Mouse (Mus musculus): Measurements from ENCODE around the gene Wipf2. TPM values are rescaled to one million over a fixed set of nuclear protein-coding genes. Genes with fewer than 3 reads are reported as not detected.
"Not testable (repeated sequence)": the region's sequence is repeated elsewhere in the genome, so short reads cannot be mapped to it uniquely, and the experiment has no call there.

The Wipf2 gene
- total RNA-seq (2015) = 25.9 and 26.6 TPM in 2 replicates
- total RNA-seq (2017) = 4.9 and 7.0 TPM in 2 replicates

DNA sequence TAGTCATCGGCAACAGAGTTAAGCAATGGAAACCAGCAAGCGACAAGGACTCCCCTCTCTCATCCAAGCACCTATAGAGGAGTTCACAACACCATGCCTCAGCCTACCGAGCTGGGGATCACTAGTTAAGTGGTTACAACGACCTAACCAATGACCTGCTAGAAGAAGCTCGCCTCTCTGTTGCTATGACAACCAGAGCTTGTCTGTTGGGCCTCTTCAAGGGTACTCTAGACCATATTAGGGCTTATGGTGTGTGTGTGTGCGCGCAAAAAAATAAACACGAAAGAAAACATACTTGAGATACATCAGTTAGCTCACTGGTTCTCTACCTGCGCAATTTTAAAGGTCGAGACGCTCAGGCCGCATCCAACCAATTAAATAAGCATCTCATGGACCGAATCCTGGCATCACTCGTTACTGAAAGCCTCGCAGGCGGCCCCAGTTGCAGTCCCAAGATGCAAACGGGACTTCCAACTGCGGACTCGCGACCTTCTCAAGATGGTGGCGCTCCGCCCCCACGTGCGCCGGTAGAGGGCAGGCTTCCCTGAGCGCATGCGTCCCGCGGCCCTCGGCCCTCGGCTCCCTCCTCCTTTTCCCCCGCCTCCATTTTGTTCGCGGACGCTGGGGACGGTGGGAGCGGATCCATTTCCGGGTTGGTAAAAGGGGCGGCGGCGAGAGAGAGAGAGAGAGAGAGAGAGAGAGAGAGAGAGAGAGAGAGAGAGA lies at the start of gene Wipf2:
Wipf2 (plus strand) TSS at position 611 of the 723 bp plus-strand sequence.
- ATAC-seq (ENCODE audit: poor library complexity, severe bottlenecking) = peak; percentile 100

DNA sequence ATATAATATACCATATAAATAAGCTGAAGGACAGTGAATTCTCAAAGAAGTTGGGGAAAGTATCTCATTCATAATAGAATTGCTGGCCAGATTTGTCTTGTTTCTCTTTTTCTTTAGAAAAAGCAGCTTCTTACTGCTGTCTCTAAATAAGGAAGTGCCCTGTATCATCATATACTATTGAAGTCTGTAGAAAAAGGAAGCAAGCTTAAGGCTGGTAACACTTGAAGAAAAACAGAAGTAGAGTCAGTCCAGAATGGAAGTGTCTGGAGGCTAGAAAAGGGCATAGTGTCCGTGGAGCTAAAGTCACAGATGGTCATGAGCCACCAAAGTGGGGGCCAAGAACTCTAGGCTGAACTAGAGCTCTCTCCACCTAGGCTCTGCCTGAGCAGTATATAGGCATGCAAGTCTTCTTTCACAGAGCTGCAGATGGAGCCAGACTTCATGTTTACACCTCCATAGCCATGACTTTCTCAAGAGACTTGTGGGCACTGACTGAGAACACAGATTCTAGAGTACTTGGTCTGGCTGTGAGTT lies 46.7 kb upstream of the Wipf2 start:
- ATAC-seq (ENCODE audit: poor library complexity, severe bottlenecking) = peak; percentile 98

DNA sequence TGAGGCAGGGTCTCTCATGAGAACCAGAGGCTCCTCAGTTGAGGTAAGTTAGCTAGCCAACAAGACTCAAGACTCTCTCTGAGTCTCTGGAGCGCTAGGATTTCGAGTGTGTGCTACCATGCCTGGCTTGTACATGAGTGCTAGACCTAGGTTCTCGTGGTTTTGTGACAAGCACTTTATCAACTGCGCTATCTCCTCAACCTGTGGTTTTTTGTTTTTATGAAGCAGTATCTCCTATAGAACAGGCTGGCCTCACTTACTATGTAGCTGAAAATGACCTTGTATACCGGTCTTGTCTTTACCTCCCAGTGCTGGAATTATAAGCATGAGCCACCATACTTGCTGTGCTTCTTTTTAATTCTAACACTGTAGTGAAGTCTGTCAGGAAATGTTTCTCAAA lies 42.5 kb upstream of the Wipf2 start:
- no peak for ATAC-seq (ENCODE audit: poor library complexity, severe bottlenecking)

DNA sequence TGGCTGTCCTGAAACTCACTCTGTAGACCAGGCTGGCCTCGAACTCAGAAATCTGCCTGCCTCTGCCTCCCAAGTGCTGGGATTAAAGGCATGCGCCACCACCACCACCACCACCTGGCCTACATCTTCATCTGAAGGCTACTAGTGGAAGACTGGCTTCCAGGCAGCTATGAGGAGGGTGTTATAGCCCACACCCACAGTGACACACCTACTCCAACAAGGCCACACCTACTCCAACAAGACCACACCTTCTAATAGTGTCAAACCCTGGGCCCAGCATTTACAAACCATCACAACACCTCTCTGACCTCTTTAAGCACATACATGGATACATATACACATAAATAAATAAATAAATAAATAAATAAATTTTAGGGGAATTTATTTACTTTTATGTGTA lies 37.4 kb upstream of the Wipf2 start:
- not testable (repeated sequence) for ATAC-seq (ENCODE audit: poor library complexity, severe bottlenecking)

DNA sequence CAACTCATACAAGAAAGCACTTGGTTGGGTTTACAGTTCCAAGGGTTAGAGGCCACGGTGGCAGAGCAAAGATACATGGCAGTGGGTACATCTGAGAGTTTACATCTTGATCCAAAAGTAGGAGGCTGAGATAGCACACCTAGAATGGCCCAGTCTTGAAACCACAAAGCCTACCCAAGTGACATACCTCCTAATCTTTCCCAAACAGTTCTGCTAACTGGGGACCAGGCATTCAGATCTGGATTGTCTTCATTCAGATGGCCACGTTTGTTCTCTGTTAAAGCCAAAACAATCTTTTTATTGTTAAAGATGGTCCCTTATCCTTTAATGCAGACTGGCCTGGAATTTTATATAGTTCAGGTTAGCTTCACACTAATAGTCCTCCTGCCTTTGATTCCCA lies 35.6 kb upstream of the Wipf2 start:
- ATAC-seq (ENCODE audit: poor library complexity, severe bottlenecking) = no peak

DNA sequence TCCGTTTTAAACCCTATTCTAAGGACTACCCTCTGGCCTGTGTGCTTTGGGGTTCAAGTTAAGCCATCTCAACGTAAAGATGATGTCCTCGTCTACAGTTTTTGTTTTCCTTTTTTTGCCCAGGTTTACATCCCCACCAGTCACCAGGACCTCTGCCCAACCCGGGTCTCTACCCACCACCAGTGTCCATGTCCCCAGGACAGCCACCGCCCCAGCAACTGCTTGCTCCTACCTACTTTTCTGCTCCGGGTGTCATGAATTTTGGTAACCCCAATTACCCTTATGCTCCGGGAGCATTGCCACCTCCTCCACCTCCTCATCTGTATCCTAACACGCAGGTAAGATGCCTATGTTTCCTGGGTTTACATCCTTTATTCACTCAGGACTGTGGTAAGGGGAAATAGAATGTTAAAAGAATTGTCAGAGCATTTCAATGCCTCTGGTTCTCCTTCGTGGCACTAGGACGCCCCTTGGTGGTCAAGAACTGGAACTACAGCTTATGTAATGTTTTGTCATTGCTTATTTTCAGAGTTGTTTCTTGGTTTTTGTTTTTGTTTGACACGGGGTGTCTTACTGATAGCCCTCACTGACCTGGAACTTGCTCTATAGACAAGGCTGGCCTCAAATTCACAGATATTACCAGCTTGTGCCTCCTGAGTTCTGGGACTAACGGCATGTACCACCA lies 34.2 kb upstream of the Wipf2 start:
- ATAC-seq (ENCODE audit: poor library complexity, severe bottlenecking) = peak; percentile 78

DNA sequence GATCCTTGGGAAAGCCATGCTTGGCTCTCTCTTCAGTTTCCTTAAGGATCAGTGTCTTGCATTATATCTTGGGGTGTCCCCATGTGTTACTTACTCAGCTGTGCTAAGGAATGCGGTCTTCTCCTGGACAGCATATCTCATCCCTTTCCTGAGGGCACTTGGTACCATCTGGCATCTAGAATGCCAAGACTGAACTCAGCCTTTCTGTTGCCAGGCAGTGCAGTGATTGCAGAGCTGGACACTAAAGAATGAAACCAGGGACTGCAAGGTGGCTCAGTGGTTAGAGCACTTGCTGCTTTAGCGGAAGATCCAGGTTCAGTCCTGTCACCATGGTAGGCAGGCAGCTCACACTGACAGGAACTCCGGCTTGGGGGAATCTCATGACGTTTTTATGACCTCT lies 33.6 kb upstream of the Wipf2 start:
- ATAC-seq (ENCODE audit: poor library complexity, severe bottlenecking) = no peak

DNA sequence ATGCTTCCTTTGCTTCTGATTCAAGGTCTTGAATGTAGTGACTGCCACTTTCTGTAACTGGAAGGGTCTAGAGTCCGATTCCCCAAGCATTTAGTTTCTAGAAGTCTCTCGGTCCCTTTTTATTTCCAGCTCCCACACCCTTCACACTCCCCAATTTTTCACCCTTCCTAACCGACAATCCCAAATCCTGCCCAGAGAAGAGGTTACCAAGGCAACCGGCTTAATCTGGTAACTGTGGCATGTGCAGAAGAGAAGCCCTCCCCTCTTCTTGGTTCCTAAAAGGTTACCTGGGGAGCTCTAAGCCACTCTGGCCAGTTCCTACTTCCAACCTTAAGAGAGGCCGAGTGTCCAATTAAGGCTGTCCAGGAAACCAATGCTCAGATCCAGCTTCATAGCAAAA lies 28.1 kb upstream of the Wipf2 start:
- ATAC-seq (ENCODE audit: poor library complexity, severe bottlenecking) = no peak

DNA sequence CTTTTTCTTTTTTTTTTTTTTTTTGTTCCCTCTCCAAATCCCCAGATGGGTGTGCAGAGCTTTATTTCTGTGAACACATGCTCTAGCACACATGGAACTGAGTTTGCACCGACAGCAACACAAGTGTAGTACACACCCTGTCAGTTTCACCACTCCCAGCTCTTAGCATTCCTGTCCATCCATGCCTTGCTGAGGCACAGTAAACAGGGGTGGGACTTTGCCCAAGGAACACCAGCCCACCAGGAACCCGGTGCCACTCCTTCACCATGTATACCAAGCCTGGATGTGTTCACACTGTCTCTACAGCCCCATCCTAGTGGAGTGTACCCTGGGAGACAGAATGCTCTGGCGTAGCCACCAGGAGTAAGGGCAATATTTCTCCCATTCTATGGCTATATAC lies 27.7 kb upstream of the Wipf2 start:
- no peak for ATAC-seq (ENCODE audit: poor library complexity, severe bottlenecking)

DNA sequence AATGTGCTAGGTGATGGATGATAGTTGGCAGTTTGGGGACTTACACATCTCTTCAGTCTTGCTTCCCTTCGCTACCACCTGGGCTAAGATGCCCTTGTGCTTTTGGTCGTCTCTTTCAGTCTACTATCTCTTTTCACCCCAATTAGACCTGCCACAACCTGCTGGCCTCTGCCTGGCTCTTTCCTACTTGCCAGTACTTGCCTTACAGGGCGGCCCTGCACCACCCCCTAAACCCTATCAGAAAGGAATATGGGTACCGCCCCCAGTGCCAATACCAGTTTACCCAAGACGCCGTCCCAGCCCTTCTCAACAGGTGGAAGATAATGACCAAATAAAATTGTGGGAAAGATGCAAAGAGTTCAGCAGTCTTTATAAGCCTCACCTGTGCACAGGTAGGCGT lies 27.3 kb upstream of the Wipf2 start:
- ATAC-seq (ENCODE audit: poor library complexity, severe bottlenecking) = no peak

DNA sequence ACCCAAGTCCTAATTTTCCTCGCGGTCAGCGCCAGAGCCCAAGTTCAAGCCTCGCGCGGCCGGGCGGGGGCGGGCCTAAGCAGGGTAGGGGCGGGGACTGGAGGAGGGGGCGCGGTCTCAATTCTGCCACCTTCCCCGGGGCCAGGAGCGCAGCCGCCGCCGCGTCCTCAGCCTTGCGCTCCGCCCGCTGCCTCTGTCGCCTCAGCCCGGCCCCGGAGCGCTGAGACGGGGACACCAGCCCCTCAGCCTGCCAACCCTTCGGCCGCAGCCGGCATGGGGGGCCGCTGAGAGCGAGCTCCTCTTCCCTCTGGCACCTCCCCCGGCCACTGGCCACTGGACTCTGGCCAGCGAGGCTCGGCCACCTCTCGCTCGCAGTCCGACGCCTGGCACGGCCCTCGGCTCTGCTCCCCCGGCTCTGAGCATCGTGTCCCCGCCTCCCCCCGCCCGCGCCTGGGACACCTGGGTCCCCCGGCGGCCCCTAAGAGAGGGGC lies 26.7 kb upstream of the Wipf2 start, which contains the start of gene Rapgefl1:
Rapgefl1 (plus strand) TSS at position 135 of the 491 bp plus-strand sequence.
- peak; percentile 98 for ATAC-seq (ENCODE audit: poor library complexity, severe bottlenecking)

DNA sequence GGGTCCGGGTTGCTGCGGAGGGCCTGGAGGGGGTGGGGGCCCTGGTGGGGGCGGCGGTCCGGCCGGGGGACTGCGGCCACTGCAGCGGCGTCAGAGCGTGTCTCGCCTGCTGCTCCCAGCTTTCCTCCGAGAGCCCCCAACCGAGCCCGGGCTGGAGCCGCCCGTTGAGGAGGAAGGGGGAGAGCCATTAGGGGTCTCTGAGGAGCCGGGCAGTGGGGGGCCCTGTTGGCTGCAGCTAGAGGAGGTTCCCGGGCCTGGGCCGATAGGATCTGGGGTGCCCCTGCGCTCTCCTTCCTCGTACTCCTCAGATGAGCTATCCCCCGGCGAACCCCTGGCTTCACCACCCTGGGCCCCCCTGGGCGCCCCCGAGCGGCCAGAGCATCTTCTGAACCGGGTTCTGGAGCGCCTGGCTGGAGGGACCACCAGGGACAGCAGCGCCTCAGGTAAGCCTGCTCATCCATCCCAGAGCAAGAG lies 26.2 kb upstream of the Wipf2 start:
- ATAC-seq (ENCODE audit: poor library complexity, severe bottlenecking) = no peak

DNA sequence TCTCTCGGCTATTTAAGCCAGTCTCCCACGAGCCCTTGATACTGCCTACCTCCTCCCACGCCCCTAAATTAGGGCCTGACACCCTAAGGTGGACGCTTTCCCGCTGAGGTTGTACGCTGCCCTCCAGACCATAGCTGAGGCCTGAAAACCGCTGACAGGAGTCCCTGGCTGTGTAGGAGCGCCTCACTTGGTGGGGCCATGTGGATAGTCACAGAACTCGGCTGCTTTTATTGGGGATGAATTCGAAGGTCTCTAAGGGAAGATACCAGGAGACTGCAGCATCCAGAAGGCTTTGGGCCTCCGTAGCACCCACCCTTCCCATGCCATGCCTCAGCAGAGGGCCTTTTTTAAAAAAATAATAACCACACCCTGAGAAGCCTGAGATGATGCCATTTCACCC lies 25.5 kb upstream of the Wipf2 start:
- no peak for ATAC-seq (ENCODE audit: poor library complexity, severe bottlenecking)

DNA sequence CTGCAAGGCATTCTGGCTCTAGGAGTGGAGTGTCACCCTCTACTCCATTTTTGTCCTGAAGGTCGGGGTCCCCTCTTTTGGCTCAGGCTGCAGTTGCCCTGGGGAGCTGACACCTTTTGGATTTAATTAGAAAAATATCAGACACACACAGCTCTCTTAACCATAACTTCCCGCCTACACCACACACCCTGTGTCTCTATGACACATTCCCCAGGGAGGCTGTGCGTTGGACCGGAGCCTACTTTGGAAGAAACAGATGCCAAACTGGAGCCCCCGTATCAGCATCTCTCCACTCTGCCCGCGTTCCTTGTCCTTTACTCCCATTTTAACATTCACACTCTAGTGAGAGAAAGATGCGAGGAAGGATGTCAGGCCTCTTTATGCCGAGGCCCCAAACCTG lies 24.9 kb upstream of the Wipf2 start:
- ATAC-seq (ENCODE audit: poor library complexity, severe bottlenecking) = no peak

DNA sequence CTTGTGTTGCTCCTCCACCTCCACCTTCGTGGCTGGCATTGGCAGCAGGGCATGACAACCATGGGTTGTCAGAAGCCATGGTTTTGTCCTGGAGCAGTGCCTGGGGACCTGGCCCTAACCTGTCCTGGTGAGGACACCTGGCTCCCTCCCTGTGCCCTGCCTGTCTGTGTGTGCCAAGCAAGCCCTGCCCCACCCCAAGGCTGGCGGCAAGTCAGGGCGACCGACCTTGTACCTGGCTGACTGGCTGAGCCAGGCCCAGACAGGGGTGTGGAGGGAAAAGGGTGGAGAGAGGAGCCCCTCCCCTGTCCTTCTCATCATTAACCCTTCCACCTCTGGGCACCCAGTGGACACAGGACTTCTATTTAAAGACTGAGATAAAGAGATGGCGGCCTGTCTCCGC lies 24.0 kb upstream of the Wipf2 start:
- ATAC-seq (ENCODE audit: poor library complexity, severe bottlenecking) = no peak

DNA sequence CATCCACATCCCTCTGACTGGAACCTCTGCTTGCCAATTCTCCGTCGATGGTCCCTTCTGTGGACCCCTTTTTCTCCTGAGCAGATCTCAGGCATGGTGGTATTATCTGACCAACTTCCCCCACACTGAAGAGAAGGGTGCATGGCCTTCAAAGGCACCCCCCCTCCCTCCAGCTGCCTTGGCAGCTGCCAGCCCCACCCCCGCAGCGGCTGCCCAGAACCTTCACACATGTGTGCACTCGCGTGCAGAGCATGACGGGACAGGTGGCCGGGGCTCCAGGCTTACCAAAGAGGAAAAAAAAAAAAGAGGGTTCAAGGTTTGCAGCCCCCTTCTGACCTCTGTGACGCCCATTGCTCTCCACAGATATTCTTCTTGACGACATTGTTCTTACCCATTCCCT lies 23.5 kb upstream of the Wipf2 start:
- no peak for ATAC-seq (ENCODE audit: poor library complexity, severe bottlenecking)

DNA sequence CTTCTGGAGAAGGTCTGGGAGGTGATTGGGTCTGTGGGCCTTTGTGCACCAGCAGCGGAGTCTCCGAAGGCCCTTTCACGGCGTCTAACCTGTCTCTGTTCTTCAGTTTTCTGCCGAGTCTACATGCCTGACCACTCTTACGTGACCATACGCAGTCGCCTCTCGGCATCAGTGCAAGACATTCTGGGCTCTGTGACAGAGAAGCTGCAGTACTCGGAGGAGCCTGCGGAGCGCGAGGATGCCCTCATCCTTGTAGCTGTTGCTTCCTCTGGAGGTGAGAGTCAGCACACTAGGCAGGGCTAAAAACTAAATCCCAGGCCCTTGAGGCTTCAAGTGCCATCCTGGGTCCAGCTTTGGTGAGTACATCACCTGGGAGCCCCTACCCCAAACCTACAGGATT lies 17.4 kb upstream of the Wipf2 start:
- ATAC-seq (ENCODE audit: poor library complexity, severe bottlenecking) = no peak

DNA sequence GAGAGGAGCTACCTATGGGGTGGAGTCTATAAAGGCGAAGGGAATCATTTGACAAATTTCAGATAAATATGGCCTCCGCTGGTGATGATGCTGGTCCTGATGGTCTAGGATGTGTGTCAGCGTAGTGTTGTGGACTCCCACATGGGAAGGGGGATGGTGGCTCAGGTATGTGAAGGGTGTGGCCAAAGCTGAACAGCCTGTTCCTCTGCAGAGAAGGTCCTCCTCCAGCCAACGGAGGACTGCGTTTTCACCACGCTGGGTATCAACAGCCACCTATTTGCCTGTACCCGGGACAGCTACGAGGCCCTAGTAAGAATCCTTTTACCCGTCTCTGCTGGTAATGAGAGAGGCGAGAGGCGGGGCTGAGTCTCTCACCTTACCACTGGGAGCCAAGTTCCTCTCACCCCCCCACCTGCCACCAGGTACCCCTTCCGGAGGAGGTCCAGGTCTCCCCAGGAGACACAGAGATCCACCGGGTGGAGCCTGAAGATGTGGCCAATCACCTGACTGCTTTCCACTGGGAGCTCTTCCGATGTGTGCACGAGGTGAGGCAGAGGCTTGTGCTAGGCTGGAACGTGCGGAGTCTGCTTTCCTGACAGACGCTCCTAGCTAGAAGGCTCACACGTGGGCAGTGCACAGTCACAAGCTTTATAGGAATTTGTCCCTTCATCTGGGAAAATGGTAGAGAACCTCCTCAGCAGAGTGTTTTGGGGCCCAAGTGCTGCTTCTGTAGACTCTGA lies 16.4 kb upstream of the Wipf2 start:
- no peak for ATAC-seq (ENCODE audit: poor library complexity, severe bottlenecking)

DNA sequence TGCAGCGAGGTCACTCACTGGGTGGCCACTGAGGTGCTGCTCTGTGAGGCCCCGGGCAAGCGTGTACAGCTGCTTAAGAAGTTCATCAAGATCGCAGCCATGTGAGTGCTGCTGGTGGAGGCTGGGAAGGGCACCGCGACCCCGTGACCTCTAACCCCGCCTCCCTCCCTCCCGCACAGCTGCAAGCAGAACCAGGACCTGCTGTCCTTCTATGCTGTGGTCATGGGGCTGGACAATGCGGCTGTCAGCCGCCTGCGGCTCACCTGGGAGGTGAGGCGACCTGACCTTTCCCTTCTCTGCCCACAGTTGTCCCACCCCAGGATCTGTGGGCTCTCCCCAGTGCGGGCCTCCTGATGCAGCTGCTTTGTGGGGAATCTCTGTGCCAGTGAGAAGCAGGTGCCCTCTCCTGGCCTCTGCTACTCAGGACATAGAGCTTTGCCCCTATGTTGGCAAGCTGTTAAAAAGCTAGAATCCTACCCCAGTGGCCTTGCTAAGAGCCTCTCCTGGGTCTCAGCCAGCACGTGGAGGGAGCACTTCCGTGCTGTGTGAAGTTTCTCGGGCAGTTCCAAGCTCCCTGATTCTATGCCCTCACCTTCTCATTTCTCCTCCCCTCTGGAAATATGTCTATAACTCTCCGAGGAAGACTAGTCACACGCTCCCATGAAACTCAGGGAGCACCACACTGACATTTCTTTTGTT lies 14.1 kb upstream of the Wipf2 start:
- ATAC-seq (ENCODE audit: poor library complexity, severe bottlenecking) = no peak; the same call in 1 of the 2 replicates

All from megakaryocyte, adult 5-6 weeks (primary cell).